Mouse (Mus musculus): ENCODE results near the gene Pde6g.

DNA sequence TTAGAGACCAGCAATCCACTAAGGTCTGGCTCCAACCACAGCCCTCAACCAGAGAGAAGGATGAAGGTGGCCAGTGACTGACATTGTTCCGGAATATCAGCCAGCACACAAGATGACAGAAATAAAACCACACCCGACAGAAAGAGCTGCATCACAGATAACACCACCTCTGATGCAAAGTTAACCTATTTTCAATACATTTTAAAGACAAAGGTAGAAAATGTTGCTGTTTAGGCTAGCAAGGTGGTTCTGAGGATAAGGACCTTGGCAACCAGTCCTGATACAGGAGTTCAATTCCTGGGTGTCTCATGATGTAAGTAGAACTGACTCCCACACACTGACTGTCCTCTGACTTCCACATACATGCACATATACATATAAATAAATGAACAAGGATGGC is 54.0 kb downstream of the Pde6g start:
- TF ChIP-seq POLR2A (IDR thresholded peaks at IDR 0.05; ENCODE audit: low read depth, low read length) (no peak), CTCF (IDR thresholded peaks at IDR 0.05; ENCODE audit: extremely low read depth, insufficient read length, insufficient replicate concordance, low read depth, low read length) (no peak)

Data from small intestine, adult 2 months (tissue).